In genomic region chr10:88346454-88347245, GRCm38 (mm10) we compare ENCODE assay signal across 16 mouse cellular contexts. TPM values are rescaled to one million over a fixed set of nuclear protein-coding genes. Genes with fewer than 3 reads are reported as not detected.
DNase-seq lines count a peak whose midpoint lies in the region; ATAC-seq and TF ChIP-seq lines count a peak whose summit lies in the region.
"Had no signal": no experiment of that assay in that cellular context is flagged by ENCODE, and none has a peak within 500 bp of the region (broad histone marks: within the 10 kb centered on the region; RNA-seq: fewer than 3 reads in every experiment).

No protein-coding gene starts in this region.

- no peak for TF ChIP-seq POLR2A in kidney, adult 2 months (IDR thresholded peaks at IDR 0.05; ENCODE audit: low read depth, low read length)

- H3K9ac ChIP-seq in embryonic facial prominence, embryonic 13.5 days, result no peak overlapping the region
- no peak overlapping the region for H3K9ac ChIP-seq in embryonic facial prominence, embryonic 14.5 days (ENCODE audit: low read depth, low read length)

- H3K4me1 ChIP-seq in embryonic facial prominence, embryonic 13.5 days, result peaks cover 18% of the 10 kb centered on the region; the same call in 1 of the 2 replicates
- peaks cover 5% of the 10 kb centered on the region; the same call in 1 of the 2 replicates for H3K4me1 ChIP-seq in embryonic facial prominence, embryonic 10.5 days
- H3K4me1 ChIP-seq in kidney, adult 2 months (ENCODE audit: control insufficient read depth, insufficient read depth, low read length), result 0 out of 2 replicates have a peak, but pooled peaks cover 3% of the 10 kb centered on the region
- no peaks in the 10 kb centered on the region; the same call in 1 of the 2 replicates for H3K4me1 ChIP-seq in embryonic facial prominence, embryonic 14.5 days (ENCODE audit: control insufficient read depth, insufficient read depth, low read length)

- no peaks in the 10 kb centered on the region for H3K36me3 ChIP-seq in embryonic facial prominence, embryonic 13.5 days
- no peaks in the 10 kb centered on the region for H3K36me3 ChIP-seq in embryonic facial prominence, embryonic 10.5 days (replicated peaks)
- no peaks in the 10 kb centered on the region for H3K36me3 ChIP-seq in kidney, adult 2 months (ENCODE audit: control insufficient read depth, insufficient read depth, low read length)
- no peaks in the 10 kb centered on the region for H3K36me3 ChIP-seq in embryonic facial prominence, embryonic 14.5 days (ENCODE audit: control insufficient read depth, insufficient read depth, low read length)
- H3K36me3 ChIP-seq: forebrain, embryonic 10.5 days; G1E had no signal

- TF ChIP-seq CTCF in kidney, adult 2 months (conservative IDR thresholded peaks at IDR 0.05; ENCODE audit: insufficient read depth, insufficient read length, low read depth, low read length), result no peak

- 67% methylated on average over 12 of the region's 12 CpGs for WGBS in embryonic facial prominence, embryonic 13.5 days
- 78% methylated on average over 12 of the region's 12 CpGs for WGBS in embryonic facial prominence, embryonic 10.5 days
- 63% methylated on average over 12 of the region's 12 CpGs for WGBS in kidney, adult 2 months
- WGBS in embryonic facial prominence, embryonic 14.5 days, result 70% methylated on average over 12 of the region's 12 CpGs

- ATAC-seq in embryonic facial prominence, embryonic 13.5 days (ENCODE audit: insufficient number of reproducible peaks, insufficient read depth, low FRiP score, low TSS enrichment, low read depth), result no peak
- no peak for ATAC-seq in embryonic facial prominence, embryonic 14.5 days (ENCODE audit: low read depth)
- peak; percentile 21 for ATAC-seq in megakaryocyte progenitor cell, adult 5-6 weeks (replicated peaks; ENCODE audit: poor library complexity)

- H3K9me3 ChIP-seq in embryonic facial prominence, embryonic 13.5 days, result no peaks in the 10 kb centered on the region
- H3K9me3 ChIP-seq in embryonic facial prominence, embryonic 10.5 days, result no peaks in the 10 kb centered on the region
- no peaks in the 10 kb centered on the region for H3K9me3 ChIP-seq in embryonic facial prominence, embryonic 14.5 days (ENCODE audit: control insufficient read depth, low read length)
- H3K9me3 ChIP-seq: forebrain, embryonic 10.5 days; G1E had no signal

- H3K4me3 ChIP-seq in embryonic facial prominence, embryonic 13.5 days, result no peak overlapping the region
- H3K4me3 ChIP-seq in embryonic facial prominence, embryonic 10.5 days, result no peak overlapping the region
- H3K4me3 ChIP-seq in kidney, adult 2 months (ENCODE audit: insufficient read depth, low read depth, low read length), result no peak overlapping the region
- H3K4me3 ChIP-seq in embryonic facial prominence, embryonic 14.5 days (ENCODE audit: low read depth, low read length), result no peak overlapping the region
- H3K4me3 ChIP-seq: forebrain, embryonic 10.5 days; left cerebral cortex, adult 2 months had no signal

- H3K4me2 ChIP-seq in embryonic facial prominence, embryonic 13.5 days, result no peak overlapping the region
- no peak overlapping the region for H3K4me2 ChIP-seq in embryonic facial prominence, embryonic 14.5 days (ENCODE audit: low read depth, low read length)
- H3K4me2 ChIP-seq: liver, embryonic 11.5 days had no signal

- H3K27me3 ChIP-seq in embryonic facial prominence, embryonic 13.5 days, result no peaks in the 10 kb centered on the region
- H3K27me3 ChIP-seq in embryonic facial prominence, embryonic 10.5 days (replicated peaks; ENCODE audit: low read depth, poor library complexity, severe bottlenecking), result no peaks in the 10 kb centered on the region
- no peaks in the 10 kb centered on the region for H3K27me3 ChIP-seq in kidney, adult 2 months (replicated peaks; ENCODE audit: control insufficient read depth, insufficient read depth, low read length)
- no peaks in the 10 kb centered on the region for H3K27me3 ChIP-seq in embryonic facial prominence, embryonic 14.5 days (replicated peaks; ENCODE audit: control insufficient read depth, insufficient read depth, low read length)

- 0 out of 2 replicates have a peak overlapping the region, but pooled peaks have one; percentile 23 for H3K27ac ChIP-seq in embryonic facial prominence, embryonic 13.5 days
- no peak overlapping the region for H3K27ac ChIP-seq in embryonic facial prominence, embryonic 10.5 days (replicated peaks)
- H3K27ac ChIP-seq in kidney, adult 2 months (ENCODE audit: insufficient read depth, low read depth, low read length), result peak overlapping the region; percentile 75
- peak overlapping the region; percentile 6; the same call in 1 of the 2 replicates for H3K27ac ChIP-seq in embryonic facial prominence, embryonic 14.5 days (replicated peaks; ENCODE audit: low read depth, low read length)
- H3K27ac ChIP-seq: forebrain, embryonic 10.5 days; left cerebral cortex, adult 2 months had no signal

- no peak for DNase-seq in embryonic facial prominence, embryonic 10.5 days (ENCODE audit: low spot score)
- DNase-seq in kidney, adult 2 months, result peak; percentile 23
- no peak for DNase-seq in kidney, postnatal 14 days
- no peak for DNase-seq in embryonic facial prominence, embryonic 14.5 days (ENCODE audit: low spot score)
- DNase-seq in neural tube, embryonic 10.5 days (ENCODE audit: extremely low spot score, low spot score), result no peak
- DNase-seq in thymus, postnatal 25 days, result no peak
- DNase-seq: cerebellum, postnatal 14 days; gastrocnemius, postnatal 10 days; kidney, postnatal 25 days; thymus, adult 18-20 months had no signal

RNA-seq across cellular contexts. Expression of gene Dram1, which starts 32.2 kb away (rescaled TPM):
- 1.5 and 2.0 TPM in 2 replicates for polyA plus RNA-seq in embryonic facial prominence, embryonic 13.5 days (2015; fragmentation: Nextera tagmentation; extraction: Ambion mirVana)
- 0.29 and 0.39 TPM in 2 replicates for polyA plus RNA-seq in embryonic facial prominence, embryonic 10.5 days (2016; fragmentation: Nextera tagmentation; extraction: Ambion mirVana)
- 16.4 and 18.5 TPM in 2 replicates for polyA plus RNA-seq in kidney, adult 2 months (2012; rRNA removed)
- polyA plus RNA-seq in embryonic facial prominence, embryonic 14.5 days (2014; fragmentation: Nextera tagmentation; extraction: Ambion mirVana), result 4.9 and 5.7 TPM in 2 replicates
- 38.5 and 45.3 TPM in 2 replicates for total RNA-seq in megakaryocyte progenitor cell, adult 5-6 weeks (2015)
- total RNA-seq in megakaryocyte progenitor cell, adult 5-6 weeks (2017), result 26.8 and 33.4 TPM in 2 replicates
- polyA plus RNA-seq: G1E had no signal

RNA-seq across cellular contexts. Expression of gene Gnptab, which starts 32.3 kb away (rescaled TPM):
- polyA plus RNA-seq in embryonic facial prominence, embryonic 13.5 days (2015; fragmentation: Nextera tagmentation; extraction: Ambion mirVana), result 10.3 and 10.8 TPM in 2 replicates
- polyA plus RNA-seq in embryonic facial prominence, embryonic 10.5 days (2016; fragmentation: Nextera tagmentation; extraction: Ambion mirVana), result 8.4 and 9.0 TPM in 2 replicates
- 12.6 and 12.8 TPM in 2 replicates for polyA plus RNA-seq in kidney, adult 2 months (2012; rRNA removed)
- 9.2 and 9.4 TPM in 2 replicates for polyA plus RNA-seq in embryonic facial prominence, embryonic 14.5 days (2014; fragmentation: Nextera tagmentation; extraction: Ambion mirVana)
- 117 and 142 TPM in 2 replicates for total RNA-seq in megakaryocyte progenitor cell, adult 5-6 weeks (2015)
- total RNA-seq in megakaryocyte progenitor cell, adult 5-6 weeks (2017), result 48.7 and 58.3 TPM in 2 replicates
